Mouse (Mus musculus) layer of hippocampus, adult 2 months (tissue): ENCODE data around the gene Zfp518b. TPM values are rescaled to one million over a fixed set of nuclear protein-coding genes. Genes with fewer than 3 reads are reported as not detected.

ENCODE experiments used
- DNase-seq, 2 experiments: peaks; one replicate each; pipeline ENCODE4 v3.0.0; 2022; ENCODE audit warnings: low spot score in 2 of 2
- H3K27ac ChIP-seq: fragments of 200-600 bp; 2 replicates; pipeline ENCODE4 v1.8.1; 2022
- H3K4me3 ChIP-seq: fragments of 200-600 bp; 2 replicates; pipeline ENCODE4 v1.8.1; 2022; ENCODE audit warnings: mild to moderate bottlenecking
- CTCF ChIP-seq: fragments of 200-600 bp; conservative IDR thresholded peaks from 2 replicates; pipeline ENCODE4 v1.8.1; 2022; ENCODE audit warnings: antibody characterized with exemption, mild to moderate bottlenecking, moderate library complexity
- long read RNA-seq, 2 experiments: library from polyadenylated mRNA; stranded (forward); transcript quantifications; one replicate each; pipeline ENCODE4 v2.0.0; 2021; ENCODE audit warnings: borderline mapping rate in 2 of 2
- total RNA-seq, 2 experiments: library from RNA; stranded (reverse); gene quantifications; 2 replicates each; pipeline ENCODE4 v1.2.3; 2021

Zfp518b gene
- total RNA-seq: 10 to 100 TPM; 13.1 to 13.9 TPM
- long read RNA-seq, experiment 1, full-length matches to known transcripts: 1 of 2 reads
- long read RNA-seq, experiment 1, partial matches to known transcripts: 0 of 2 reads
- long read RNA-seq, experiment 1, other reads (novel, unspliced or antisense): 1 of 2 reads
- long read RNA-seq, experiment 2, full-length matches to known transcripts: 3 of 6 reads
- long read RNA-seq, experiment 2, partial matches to known transcripts: 0 of 6 reads
- long read RNA-seq, experiment 2, other reads (novel, unspliced or antisense): 3 of 6 reads

GRCm38 (mm10) chr5:38684164-38684911 is at the start of gene Zfp518b:
Gene Zfp518b, minus strand, starts transcription at chr5:38684826.
- DNase-seq: peak; percentile 70 to 75
- Histone ChIP-seq H3K4me3 (peak within 1 kb of the TSS; percentile 88), H3K27ac (peak within 1 kb of the TSS; percentile 88)
- TF ChIP-seq CTCF: no peak

GRCm38 (mm10) chr5:38708940-38709581 is 24.4 kb upstream of the Zfp518b start:
- H3K4me3 ChIP-seq: no peak overlapping the region
- DNase-seq: peak; percentile 8 to 15
- no peak for TF ChIP-seq CTCF
- no peak overlapping the region for H3K27ac ChIP-seq

GRCm38 (mm10) chr5:38707364-38708075 is 22.9 kb upstream of the Zfp518b start:
- no peak overlapping the region for H3K4me3 ChIP-seq
- H3K27ac ChIP-seq: no peak overlapping the region
- TF ChIP-seq CTCF: no peak
- DNase-seq: no peak

DNA sequence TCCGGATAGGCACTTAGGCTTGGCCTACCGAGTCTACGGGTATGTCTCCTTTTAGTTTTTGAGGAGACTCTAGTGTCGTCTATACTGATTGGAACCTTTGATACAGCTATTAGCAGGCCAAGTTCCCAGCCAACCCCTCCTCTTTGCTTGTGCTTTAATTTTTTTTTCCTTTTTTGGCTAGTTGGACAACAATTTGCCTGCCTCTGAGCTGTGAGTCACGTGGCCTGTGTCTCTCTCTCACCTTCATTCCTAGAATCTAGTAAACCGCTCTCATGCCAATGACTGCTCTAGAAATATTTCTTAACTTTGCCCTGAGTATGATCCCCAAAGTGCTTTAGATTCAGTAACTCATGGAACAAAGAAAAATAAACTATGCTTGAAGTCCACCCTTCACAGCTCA is 18.3 kb upstream of the Zfp518b start:
- no peak for TF ChIP-seq CTCF
- Histone ChIP-seq H3K4me3 (no peak overlapping the region), H3K27ac (no peak overlapping the region)

GRCm38 (mm10) chr5:38702091-38702490 is 17.5 kb upstream of the Zfp518b start:
- no peak overlapping the region for H3K4me3 ChIP-seq
- no peak for TF ChIP-seq CTCF

More for the DNA sequence above, 18.3 kb upstream of the Zfp518b start:
- no peak for DNase-seq

DNA sequence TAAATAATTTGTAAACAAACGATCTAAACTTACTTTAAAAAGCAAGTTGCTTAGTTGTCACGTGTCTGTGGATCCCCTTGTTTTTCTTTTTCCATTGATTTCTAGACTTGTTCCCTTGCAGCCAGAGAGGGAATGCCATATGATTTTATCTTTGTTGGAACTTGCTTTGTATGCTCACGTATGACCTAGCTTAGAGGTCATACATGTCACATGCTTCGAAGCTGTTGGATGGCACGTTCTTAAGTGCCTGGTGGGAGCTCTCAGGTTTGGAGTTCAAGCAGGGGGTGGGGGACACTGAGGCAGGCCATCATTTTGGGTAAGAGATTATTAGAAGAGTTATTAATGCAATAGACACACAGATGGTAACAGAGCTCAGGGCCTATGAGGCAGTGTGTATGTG is 13.8 kb upstream of the Zfp518b start:
- Histone ChIP-seq H3K4me3 (no peak overlapping the region), H3K27ac (no peak overlapping the region)
- no peak for DNase-seq
- TF ChIP-seq CTCF: no peak

More at GRCm38 (mm10) chr5:38702091-38702490, 17.5 kb upstream of the Zfp518b start:
- DNase-seq: no peak
- no peak overlapping the region for H3K27ac ChIP-seq

DNA sequence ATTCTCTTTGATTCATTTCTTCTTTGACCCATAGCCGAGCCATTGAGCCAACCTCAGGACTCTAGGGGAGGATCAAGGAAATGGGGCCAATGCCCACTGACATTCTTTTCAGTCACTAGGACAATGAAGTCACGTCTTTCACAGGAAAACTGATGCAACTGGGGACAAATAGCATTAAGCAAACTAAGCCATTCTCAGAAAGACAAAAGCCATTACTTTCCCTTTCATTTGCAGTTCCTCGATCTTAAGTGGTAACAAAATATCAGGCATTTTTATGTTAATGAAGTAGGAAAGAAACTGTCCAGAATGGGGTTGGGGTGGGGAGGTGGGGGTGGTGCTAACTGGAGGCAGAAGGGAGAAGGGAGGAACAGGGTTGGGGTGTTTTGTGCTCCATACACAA is 13.4 kb upstream of the Zfp518b start:
- no peak overlapping the region for H3K27ac ChIP-seq
- DNase-seq: no peak
- TF ChIP-seq CTCF: no peak
- no peak overlapping the region for H3K4me3 ChIP-seq

- no peak overlapping the region for H3K4me3 ChIP-seq
- TF ChIP-seq CTCF: no peak
- DNase-seq: no peak
- no peak overlapping the region for H3K27ac ChIP-seq
Observed at GRCm38 (mm10) chr5:38696616-38697375, 12.2 kb upstream of the Zfp518b start.

GRCm38 (mm10) chr5:38692859-38693258 is 8.2 kb upstream of the Zfp518b start:
- no peak overlapping the region for H3K27ac ChIP-seq
- no peak overlapping the region for H3K4me3 ChIP-seq
- DNase-seq: no peak
- no peak for TF ChIP-seq CTCF

GRCm38 (mm10) chr5:38689186-38689585 is 4.6 kb upstream of the Zfp518b start:
- H3K4me3 ChIP-seq: no peak overlapping the region
- no peak for TF ChIP-seq CTCF
- H3K27ac ChIP-seq: no peak overlapping the region
- no peak for DNase-seq

DNA sequence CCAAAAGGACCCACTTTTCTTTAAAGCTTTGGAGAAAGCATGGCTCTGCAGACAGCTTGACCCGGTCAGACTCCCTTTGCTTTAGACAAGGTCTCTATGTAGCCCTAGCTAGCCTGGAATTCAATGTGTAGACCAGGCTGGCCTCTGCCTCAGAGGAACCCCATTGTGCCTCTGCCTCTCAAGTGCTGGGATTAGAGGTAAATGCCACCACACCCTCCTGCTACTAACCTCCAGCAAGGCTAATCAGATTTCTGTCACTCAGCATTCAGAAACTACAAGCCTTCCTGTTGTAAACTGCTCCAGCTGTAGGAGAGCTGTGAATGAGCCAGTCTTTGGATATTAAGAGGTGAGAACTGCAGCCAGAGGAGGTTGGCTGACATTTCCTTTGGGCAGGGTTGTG is 3.1 kb upstream of the Zfp518b start:
- Histone ChIP-seq H3K4me3 (no peak overlapping the region), H3K27ac (no peak overlapping the region)
- DNase-seq: no peak
- TF ChIP-seq CTCF: no peak

- Histone ChIP-seq H3K27ac (no peak overlapping the region), H3K4me3 (no peak overlapping the region)
- TF ChIP-seq CTCF: no peak
- DNase-seq: no peak
Observed at GRCm38 (mm10) chr5:38658836-38659235, 25.8 kb downstream of the Zfp518b start.
